Mouse (Mus musculus): ENCODE measurements around the gene Rinl. TPM values are rescaled to one million over a fixed set of nuclear protein-coding genes. Genes with fewer than 3 reads are reported as not detected.
A peak's percentile ranks its signal among the peaks of the same experiment; 100 is the strongest.

Gene Rinl
- 3.1 and 7.3 TPM in 2 replicates for total RNA-seq (2021)
- long read RNA-seq, experiment 1, partial matches to known transcripts = 2 of 7 reads
- long read RNA-seq, experiment 1, other reads (novel, unspliced or antisense) = 5 of 7 reads
- long read RNA-seq, experiment 2, partial matches to known transcripts = 1 of 6 reads
- long read RNA-seq, experiment 2, other reads (novel, unspliced or antisense) = 5 of 6 reads

DNA sequence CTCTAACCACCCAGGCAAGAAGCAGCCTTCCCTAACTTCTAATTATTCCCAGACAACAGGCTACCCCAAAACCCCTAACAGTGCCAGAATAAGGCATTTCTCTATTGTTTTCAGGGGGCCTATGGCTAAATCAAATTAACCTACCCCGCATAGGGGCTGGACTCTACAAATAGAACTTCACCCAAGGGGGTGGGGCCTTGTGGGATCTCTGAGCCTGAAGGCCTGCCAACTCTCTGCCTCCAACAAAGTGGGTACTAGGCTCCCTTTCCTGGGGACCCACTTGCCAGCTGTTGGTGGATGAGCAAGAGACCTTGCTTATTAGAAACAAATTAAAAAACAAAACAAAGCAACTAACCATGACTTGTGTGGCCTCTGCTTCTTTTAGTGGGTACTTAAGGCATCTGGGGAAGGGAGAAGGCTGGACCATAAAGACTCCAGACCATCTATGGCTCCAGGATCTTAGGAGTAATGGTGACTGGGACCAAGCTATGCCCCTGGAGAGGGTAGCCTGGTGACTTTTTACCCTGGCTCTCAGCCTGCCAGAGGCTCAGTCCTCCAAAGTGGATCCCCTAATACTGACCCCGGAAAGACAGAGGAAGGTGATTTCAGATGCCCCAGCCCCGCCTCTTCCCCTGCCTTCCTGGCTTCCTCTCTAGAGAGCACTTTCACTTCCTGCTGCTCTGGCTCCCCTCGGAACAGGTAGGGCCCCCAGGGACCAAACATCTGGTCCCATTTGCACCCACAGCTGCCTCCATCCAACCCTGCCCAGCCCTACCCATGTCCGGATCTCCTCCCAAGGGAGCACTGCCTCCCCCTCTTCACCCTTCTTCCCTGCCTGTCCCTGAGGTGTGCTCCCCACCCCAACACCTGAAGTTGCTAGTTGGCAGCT is at the start of gene Rinl:
Gene Rinl, plus strand, starts transcription at position 663 of the 889 bp plus-strand sequence.
- peak; percentile 26 for DNase-seq

DNA sequence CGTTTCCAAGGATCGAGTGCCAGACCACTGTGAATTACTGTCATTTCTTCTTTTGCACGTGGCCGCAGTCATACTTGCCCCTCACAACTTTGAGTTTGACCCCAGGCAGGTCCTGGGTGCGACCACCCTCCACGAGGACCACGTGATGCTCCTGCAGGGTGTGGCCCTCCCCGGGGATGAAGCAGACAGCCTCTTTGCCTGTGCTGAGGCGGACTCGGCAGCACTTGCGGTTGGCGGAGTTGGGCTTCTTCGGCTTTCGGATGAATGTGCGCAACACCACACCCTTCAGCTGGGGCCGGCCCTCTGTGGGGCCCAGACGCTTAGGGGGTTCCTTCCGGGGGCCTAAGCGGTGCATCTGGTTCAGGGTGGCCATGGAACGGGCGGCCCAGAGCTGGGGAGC is 48.9 kb upstream of the Rinl start:
- DNase-seq = no peak

DNA sequence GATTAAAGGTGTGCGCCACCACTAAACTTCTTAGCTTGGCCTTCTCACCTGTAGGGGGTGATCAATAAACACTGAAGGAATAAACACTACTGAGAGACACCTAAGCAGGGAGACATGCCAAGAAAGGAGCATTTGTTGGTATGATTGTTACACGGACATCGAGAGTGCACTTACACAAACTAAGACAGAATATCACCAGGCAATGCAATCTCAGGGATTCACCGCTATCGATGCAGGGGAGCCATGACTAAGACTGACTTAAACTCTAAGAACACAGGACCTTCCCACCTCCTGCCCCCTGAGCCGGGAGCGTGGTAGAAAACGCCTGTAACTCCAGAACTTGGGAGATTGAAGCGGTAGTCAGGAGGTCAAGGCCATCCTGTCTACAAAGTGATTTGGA is 47.8 kb upstream of the Rinl start:
- DNase-seq = no peak

DNA sequence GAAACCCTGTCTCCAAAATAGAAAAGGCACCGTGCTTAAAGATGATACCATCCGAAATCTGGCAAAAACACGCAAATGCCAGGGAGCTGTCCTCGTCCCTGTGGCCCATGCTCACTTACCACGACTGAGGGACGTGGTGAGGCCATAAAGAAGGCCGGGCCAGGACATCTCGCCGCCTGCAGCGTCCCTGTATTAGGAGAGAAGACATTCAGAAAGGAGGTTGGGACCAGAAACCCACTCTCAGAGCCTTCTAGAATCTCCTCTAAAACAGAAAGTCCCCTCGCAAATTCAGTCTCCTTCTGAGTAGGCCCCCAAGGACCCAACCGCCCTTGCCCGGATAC is 47.4 kb upstream of the Rinl start:
- no peak for DNase-seq

DNA sequence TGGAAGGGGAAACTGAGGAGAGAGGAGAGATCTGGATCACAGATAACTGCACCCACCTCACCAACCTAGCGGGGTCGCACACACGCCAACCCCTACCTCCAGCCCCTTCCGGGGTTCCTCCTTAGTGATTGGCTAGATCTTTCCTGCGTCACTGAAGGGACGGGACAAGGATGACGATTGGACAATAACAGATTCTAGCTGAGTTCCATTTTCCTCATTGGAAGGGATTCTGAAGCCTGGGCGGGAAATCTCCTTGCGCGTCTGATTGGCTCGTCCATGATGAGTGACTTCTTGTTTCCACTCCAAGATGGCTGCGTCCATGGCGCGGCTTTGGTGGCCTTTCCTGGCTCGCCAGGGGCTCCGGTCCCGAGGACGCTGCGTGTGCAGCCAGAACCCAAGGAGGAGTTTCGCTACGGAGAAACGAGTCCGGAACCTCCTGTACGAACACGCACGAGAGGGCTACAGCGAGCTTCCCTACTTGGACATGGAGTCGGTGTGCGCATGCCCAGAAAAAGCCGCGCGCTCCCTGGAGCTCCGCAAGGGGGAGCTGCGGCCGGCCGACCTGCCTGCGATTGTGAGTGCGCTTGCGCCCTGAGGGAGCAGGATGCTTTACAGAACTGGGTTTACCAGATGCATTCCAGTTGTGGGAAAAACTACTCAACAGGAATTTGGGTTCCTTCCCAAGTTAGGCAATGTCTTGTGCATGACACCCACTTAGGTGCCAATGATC is 46.9 kb upstream of the Rinl start, which contains the start of the genes Mrps12 and Sars2:
Gene Mrps12, minus strand, starts transcription at position 112 of the 730 bp plus-strand sequence.
Gene Sars2, plus strand, starts transcription at position 284 of the 730 bp plus-strand sequence.
- peak; percentile 95 for DNase-seq

DNA sequence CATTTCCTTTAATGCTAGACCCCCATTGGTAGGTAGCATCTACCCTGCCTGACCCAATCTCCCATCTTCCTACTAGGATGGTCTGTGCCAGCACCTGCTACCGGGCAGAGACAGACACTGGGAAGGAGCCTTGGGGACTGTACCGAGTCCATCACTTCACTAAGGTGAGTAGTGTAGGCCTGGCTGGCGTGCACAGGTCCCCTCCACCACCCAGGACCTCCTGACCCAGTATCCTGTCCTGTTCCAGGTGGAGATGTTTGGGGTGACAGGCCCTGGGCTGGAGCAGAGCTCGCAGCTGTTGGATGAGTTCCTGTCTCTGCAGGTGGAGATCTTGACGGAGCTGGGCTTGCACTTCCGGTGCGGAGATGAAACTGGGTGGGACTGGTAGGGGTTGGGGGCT is 38.8 kb upstream of the Rinl start:
- DNase-seq = no peak

DNA sequence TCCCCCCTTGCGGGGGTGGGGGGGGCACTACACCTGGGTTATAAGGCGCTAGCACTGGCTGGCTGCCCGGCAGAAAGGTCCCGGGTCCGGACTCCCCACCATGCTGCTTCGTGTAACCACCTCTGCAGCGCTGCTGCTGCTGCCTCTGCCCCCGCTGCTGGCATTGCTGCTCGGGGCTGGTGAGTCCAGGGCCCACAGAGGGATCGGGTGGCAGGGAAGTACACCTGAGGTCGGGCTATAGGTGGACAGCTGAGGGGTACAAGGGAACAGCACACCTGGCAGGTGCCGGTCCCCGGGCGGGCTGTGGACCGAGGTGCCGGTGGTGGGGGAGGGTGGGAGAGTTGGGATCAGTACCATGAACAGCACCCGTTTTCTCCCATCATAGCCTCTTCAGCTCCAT is 32.7 kb upstream of the Rinl start, which contains the start of gene Ccer2:
Gene Ccer2, plus strand, starts transcription at position 96 of the 400 bp plus-strand sequence.
- DNase-seq = no peak

DNA sequence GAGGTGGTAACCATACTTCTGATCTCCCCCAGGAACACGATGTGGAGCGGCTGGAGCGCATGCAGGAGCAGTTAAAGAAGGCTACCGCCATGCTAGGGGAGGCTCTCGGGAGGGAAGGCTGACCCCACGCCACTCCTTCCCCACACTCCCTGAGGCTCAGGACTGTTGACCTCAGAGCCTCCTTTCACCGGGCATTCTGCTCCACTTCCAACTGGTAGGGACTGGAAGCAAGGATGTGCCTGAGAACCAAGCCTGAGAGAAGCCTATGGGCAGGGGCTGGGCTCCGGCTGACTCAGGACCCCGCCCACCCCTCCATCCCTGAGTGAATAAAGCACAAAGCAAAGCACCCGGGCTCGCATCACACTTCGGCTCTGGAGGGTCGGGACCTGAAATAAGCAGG is 30.1 kb upstream of the Rinl start:
- no peak for DNase-seq

DNA sequence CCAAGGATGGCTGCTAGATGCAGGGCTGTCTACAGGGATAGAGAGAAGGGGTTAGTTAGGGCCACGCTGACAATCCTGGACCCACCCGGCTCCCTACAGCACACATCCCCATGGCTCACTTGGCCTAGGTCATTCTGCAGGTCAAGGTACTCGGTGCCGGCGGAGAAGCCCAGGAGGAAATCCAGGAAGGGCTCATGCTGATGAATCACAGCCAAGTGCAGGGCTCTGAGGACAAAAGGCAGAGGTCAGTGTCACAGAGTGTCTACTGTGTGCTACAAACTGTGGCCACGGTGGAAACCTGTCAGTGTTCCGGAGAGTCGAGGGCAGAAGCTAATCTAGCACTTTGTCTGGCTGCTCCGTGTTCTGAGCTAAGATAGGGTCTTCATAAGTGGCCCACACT is 26.9 kb upstream of the Rinl start:
- DNase-seq = peak; percentile 36

DNA sequence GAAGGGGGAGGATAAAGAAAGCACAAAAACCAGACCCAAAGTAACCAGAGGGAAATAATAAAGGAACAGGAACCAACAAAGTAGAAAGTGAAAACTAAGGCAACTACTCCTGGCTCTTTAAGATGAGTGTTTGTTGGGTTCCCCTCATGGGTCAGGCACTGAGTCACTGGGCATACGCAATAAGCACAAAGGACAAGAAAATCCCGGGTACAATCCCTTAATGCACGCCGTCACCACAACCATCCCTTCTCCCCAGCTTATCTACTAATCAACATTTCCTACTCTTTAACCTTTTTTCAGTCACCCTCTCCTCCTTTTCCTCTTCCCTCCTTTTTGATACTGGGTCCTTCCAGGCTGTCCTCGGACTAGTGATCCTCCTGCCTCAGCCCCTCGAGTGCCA is 23.6 kb upstream of the Rinl start:
- DNase-seq = no peak

DNA sequence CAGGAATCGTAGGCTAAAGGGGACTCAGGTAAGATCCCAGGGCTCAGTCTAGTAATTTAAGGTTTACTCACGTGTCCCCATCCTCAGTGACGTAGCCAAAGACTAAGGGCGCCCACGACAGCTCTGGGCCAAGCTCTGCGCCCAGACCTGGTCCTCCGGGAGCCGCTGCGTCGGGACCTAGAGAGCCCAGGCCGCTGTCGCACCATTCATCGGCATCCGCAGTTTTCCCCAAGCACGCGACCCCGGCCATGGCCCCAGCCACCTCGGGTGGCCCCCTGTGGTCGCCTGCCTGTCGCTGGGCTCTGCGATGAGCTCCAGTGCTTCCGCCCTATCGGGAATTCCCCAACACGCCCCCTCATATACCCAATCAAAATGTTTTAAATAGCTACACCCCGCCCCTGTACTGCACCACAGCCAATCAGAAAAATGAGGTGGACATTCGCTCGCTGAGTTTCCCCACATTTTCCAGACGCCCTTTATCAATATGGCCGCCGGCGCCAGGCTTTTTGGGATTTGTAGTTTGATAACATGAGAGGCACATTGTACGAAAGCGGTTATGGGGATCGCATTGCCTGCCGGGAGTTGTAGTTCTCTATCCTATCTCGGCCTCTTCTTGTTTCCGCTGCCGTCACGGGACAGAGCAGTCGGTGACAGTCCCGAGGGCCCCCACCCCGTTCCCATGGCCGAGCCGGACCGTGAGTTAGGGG is 22.4 kb upstream of the Rinl start, which contains the start of gene Sirt2:
Gene Sirt2, plus strand, starts transcription at position 563 of the 707 bp plus-strand sequence.
- DNase-seq = peak; percentile 96

DNA sequence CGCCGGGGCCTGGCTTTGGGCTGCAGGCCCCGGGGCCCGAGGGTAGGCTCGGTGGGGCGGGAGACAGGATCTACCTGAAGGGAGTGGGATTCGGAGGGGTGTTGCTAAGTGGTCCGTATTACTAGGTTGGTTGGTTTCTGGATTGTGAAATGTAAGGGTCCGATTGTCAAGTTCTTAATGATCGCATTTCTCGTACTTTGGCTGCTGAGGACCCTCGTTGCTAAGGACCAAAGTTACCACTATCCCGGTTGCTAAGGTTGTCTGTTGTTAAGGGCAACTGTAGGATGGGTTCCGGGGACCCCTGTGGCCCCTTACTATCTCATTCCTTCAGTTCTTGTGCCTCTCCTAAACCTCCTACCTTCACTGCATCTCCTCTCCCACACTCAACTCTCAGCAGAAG is 21.9 kb upstream of the Rinl start:
- DNase-seq = no peak

DNA sequence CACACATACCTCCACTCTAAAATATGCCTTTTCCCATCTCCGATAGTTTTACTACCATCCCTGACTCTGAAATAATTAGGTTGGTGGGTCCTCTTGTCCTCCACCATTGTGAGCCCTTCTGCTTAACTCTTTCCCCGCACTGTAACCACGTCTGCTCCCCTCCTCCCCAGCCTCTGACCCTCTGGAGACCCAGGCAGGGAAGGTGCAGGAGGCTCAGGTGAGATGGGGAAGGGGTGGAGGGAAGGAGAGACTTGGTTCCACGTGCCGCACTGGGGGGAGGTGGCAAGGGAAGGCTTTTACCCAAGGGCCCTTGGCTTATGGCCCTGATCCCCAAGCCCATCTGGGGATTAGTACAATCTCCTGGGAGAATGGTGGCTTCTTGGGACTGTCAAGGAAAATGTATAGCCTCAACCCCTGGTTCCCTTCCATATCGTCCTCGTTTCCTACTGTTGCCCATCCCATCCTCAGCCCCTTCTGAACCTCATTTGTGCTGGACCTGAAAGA is 21.3 kb upstream of the Rinl start, which contains the start of gene Nfkbib:
Gene Nfkbib, minus strand, starts transcription at position 51 of the 504 bp plus-strand sequence.
- DNase-seq = no peak

DNA sequence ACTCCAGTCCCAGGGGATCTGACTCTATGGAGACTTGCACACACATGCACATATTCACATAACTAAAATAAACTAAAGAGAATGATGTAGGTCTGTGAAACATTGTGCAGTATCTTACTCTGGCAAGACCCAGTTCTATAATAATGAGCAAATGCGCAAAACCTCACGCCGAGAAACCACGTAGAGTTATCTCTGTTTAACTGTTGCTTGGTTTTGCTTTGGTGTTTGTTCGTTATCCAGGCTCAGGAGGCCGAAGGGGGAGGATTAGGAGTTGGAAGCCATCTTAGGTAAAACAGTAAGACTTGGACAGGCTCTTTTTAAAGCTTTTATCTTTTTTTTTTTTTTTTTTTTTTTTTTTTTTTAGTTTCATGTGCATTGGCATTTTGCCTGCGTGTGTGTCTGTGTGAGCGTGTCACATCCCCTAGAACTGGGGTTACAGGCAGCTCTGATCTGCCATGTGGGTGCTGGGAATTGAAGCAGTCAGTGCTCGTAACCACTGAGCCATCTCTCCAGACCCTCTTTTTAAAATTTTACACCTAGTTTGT is 19.3 kb upstream of the Rinl start:
- no peak for DNase-seq

DNA sequence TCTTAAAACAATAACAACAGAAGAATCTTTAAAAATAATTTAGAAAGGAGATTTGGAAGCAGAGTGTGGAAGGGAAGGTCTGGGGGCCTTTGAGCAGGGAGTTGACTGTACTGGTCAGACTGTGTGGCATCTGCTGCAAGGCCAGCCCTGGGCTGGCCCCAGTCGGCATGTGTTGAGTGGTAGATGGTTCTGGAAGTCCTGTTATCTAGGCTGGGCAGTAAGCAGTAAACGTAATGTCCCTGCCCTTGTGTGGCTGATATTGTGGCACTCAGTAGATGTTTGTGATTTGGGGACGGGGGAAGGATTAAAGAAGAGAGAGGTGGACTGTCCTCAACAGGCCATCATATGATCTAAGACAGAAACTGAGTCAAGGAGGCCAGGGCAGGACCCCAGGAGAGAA is 18.5 kb upstream of the Rinl start:
- DNase-seq = no peak

DNA sequence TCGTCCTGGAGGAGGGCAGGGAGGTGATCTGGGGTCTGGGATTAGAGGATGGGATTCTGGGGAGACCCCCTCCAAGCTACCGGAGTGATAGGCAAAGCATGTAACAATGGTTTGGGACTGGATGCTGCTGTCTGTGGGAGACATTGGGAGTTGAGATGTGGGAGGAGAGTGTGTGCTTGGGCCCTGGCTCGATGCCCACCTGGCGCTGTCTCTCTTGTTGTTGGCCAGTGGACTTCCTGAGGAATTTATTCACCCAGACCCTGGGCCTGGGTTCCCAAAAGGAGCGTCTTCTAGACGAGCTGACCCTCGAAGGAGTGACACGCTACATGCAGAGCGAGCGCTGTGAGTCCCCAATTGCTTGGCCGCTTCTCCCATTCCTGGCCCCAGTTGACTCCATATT is 16.9 kb upstream of the Rinl start:
- peak; percentile 36 for DNase-seq

DNA sequence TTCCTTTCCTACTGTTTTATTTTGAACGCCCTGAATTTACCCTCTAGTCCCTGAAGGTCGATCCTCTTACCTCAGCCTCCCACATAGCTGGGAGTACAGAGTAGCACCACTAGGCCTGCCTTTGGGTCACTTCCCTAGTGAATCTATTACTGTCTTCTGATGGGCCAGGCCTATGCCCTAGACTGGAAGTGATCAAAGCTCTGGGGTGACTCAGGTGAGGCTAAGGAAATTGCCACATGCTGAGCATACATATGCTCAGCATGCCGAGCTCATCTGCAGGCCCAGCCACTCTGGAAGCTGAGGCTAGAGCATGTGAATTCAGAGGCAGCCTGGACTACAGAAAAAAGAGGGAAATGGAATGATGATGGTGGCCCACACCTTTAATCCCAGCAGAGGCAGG is 15.6 kb upstream of the Rinl start:
- no peak for DNase-seq

DNA sequence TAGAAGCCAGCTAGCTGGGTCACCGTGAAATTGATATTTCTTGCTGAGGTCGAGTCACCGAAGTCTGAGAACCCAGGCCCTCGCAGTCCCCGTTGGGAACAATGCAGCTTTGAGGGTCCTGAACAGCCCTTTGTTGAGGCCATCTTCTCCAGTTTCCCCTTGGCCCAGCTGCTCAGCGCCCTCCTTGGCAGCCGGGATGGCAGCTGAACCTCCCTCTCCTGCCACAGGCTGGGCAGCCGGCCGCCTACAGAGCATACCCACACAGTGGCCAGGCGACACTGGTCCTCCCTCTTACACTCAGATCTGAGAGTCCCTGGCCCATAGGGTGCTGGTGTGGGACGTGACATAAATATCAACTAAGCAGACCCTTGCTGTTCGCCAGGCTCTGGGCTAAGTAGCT is 14.6 kb upstream of the Rinl start:
- no peak for DNase-seq

DNA sequence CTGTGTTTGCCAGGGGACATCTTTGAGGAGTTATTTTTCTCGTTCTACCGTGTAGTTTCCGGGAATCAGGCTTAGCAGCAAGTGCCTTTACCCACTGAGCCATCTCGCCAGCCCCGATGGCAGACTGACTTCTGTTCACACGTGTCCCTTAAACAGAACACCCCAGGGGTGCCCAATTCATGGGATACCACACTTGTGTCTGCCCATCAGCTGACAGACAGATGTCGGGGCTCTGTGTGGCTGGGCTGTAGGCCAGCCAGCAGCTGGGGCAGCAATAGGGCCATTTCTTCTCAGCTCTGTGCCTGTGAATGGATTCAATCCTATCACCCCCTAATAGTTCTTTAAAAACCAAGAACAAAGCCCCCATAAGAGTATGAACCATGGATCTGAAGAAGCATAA is 13.6 kb upstream of the Rinl start:
- DNase-seq = no peak

DNA sequence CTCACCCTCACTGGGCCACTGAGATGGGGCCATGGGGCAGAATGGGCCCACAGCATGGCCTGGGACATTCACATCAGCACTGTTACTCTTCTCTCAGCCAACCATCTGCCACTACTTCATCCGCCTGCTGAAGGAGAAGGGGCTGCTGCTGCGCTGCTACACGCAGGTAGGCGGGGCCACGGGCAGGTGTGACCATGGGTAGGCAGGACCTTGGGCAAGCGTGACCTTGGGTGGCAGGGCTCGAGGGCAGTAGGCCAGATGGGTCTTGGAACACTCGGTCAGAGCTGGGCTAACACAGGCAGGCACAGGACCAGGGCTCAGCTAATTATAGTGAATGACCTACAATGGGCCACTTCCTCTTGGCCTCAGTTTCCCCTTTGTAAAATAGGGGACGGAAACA is 9.9 kb upstream of the Rinl start:
- DNase-seq = no peak

DNA sequence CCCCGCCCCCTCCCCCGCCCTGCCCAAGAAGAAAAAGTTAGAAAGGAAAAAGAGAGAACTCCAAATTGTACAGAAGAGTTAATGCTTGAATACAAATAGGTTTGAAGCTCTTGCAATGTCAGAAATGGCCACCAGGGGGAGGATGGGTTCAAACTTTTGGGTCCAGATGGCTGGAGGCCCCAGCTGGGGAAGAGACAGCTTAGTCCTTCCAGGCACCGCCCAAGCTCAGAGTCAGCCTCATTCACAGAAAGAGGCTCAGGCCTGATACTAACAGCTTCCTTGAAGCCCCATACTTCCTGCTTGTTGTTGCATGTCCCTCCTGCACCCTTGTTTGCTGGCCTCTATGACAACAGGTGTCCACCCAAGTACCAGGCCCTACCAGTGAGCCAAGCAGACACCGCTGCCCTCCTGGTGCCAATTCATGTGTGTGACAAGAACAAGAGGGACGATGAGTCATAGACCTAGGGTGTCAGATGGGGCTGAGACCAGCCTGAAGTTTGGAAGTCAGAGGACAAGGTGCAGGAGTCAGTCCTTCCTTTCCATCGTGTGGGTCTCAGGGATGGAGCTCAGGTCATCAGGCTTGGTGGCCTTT is 8.6 kb upstream of the Rinl start:
- peak; percentile 93 for DNase-seq

Measured in adrenal gland, postnatal 14 days (tissue).